Mouse (Mus musculus) hindbrain, embryonic 16.5 days (tissue): Measurements from ENCODE around the gene Prss8. TPM values are rescaled to one million over a fixed set of nuclear protein-coding genes. Genes with fewer than 3 reads are reported as not detected.
"Not testable (repeated sequence)": the region's sequence is repeated elsewhere in the genome, so short reads cannot be mapped to it uniquely, and the experiment has no call there.

Experiments
- ATAC-seq: fragments of 200-750 bp; cut with Nextera tagmentation; 2 replicates; pipeline ENCODE4 v1.8.0; 2017; ENCODE audit warnings: moderate TSS enrichment, moderate library complexity
- H3K27ac ChIP-seq: fragments of 300-500 bp; sonication (generic); 2 replicates; pipeline ENCODE4 v1.5.1; 2014; ENCODE audit warnings: low read depth, mild to moderate bottlenecking, control low read depth, low read length, moderate library complexity
- H3K27me3 ChIP-seq: fragments of 300-500 bp; sonication (generic); replicated peaks from 2 replicates; pipeline ENCODE4 v1.6.1; 2014; ENCODE audit warnings: low read length; ENCODE audit not compliant: control insufficient read depth, insufficient read depth
- H3K36me3 ChIP-seq: fragments of 300-500 bp; sonication (generic); 2 replicates; pipeline ENCODE4 v1.6.1; 2014; ENCODE audit warnings: mild to moderate bottlenecking, low read length, moderate library complexity, mixed read lengths; ENCODE audit not compliant: control insufficient read depth, insufficient read depth
- H3K4me1 ChIP-seq: fragments of 300-500 bp; sonication (generic); 2 replicates; pipeline ENCODE4 v1.6.1; 2014; ENCODE audit warnings: low read depth, low read length; ENCODE audit not compliant: control insufficient read depth, insufficient read depth
- H3K4me2 ChIP-seq: fragments of 300-500 bp; sonication (generic); 2 replicates; pipeline ENCODE4 v1.6.1; 2014; ENCODE audit warnings: mild to moderate bottlenecking, low read length, control low read depth, moderate library complexity
- H3K4me3 ChIP-seq: fragments of 300-500 bp; sonication (generic); 2 replicates; pipeline ENCODE4 v1.5.1; 2014; ENCODE audit warnings: mild to moderate bottlenecking, low read length, control low read depth, moderate library complexity
- H3K9ac ChIP-seq: fragments of 300-500 bp; sonication (generic); 2 replicates; pipeline ENCODE4 v1.6.1; 2014; ENCODE audit warnings: low read depth, mild to moderate bottlenecking, control low read depth, low read length, moderate library complexity
- H3K9me3 ChIP-seq: fragments of 300-500 bp; sonication (generic); 2 replicates; pipeline ENCODE4 v1.6.1; 2014; ENCODE audit warnings: mild to moderate bottlenecking, low read length, moderate library complexity; ENCODE audit not compliant: control insufficient read depth
- WGBS: fragments of 180-500 bp; shearing (Covaris S2); extraction: QIAGEN DNeasy Blood & Tissue Kit; methylation state at CpG from one replicate; pipeline ENCODE4 v1.1.7; 2014; 5-methylcytosine and 5-hydroxymethylcytosine counted together
- polyA plus RNA-seq: library from polyadenylated mRNA; unstranded; fragments of >200 nt; fragmentation: Nextera tagmentation; extraction: Ambion mirVana; gene quantifications from 2 replicates; pipeline ENCODE4 v1.2.1, GENCODE M21; 2015

The Prss8 gene
- polyA plus RNA-seq, 1 experiment from 2014 or later, result 0.50 TPM

DNA sequence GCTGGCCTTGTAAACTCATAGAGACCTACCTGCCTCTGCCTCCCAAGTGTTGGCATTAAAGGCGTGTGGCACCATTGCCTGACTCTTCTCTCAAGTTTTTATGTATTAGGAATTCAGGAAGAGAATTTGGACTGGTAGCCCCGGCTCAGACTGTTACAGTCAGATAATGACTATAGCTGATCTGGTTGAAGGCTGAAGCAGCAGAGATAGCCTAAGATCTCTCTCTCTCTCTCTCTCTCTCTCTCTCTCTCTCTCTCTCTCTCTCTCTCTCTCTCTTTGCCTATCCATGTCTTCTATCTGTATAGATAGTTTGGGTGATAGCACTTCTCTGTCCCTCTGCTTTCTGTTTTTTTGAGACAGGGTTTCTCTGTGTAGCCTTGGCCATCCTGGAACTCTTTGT is 28.1 kb downstream of the Prss8 start:
- Histone ChIP-seq H3K9ac (no peak overlapping the region), H3K4me3 (no peak overlapping the region), H3K27ac (no peak overlapping the region), H3K4me1 (peaks cover 9% of the 10 kb centered on the region), H3K9me3 (no peaks in the 10 kb centered on the region), H3K36me3 (no peaks in the 10 kb centered on the region), H3K4me2 (no peak overlapping the region), H3K27me3 (no peaks in the 10 kb centered on the region)
- ATAC-seq, result no peak
- WGBS, result 78% methylated on average over 2 of the region's 2 CpGs

DNA sequence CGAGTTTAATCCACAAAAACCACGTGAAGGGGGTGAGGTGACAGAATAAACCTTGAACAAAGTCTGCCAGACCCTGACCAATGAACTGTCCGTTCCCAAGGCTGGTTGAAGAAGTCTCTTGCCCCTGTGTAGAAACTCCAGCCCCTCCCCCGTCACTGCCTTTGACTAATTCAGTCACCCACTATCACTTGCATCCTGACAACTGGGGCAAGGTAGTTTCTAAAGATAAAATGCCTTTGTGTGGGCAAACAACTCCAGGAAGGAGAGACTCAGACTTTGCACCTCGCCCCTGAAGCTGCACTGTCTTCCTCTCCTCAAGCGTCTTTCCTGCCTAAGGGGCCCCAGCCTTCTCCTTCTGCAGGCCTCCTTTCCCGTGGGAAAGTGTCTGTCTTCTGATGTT is 29.9 kb downstream of the Prss8 start:
- Histone ChIP-seq H3K27ac (no peak overlapping the region), H3K27me3 (no peaks in the 10 kb centered on the region), H3K4me3 (no peak overlapping the region), H3K4me1 (peaks cover 6% of the 10 kb centered on the region), H3K4me2 (no peak overlapping the region), H3K9ac (no peak overlapping the region), H3K9me3 (no peaks in the 10 kb centered on the region), H3K36me3 (no peaks in the 10 kb centered on the region)
- ATAC-seq, result no peak
- WGBS, result 52% methylated on average over 7 of the region's 7 CpGs

DNA sequence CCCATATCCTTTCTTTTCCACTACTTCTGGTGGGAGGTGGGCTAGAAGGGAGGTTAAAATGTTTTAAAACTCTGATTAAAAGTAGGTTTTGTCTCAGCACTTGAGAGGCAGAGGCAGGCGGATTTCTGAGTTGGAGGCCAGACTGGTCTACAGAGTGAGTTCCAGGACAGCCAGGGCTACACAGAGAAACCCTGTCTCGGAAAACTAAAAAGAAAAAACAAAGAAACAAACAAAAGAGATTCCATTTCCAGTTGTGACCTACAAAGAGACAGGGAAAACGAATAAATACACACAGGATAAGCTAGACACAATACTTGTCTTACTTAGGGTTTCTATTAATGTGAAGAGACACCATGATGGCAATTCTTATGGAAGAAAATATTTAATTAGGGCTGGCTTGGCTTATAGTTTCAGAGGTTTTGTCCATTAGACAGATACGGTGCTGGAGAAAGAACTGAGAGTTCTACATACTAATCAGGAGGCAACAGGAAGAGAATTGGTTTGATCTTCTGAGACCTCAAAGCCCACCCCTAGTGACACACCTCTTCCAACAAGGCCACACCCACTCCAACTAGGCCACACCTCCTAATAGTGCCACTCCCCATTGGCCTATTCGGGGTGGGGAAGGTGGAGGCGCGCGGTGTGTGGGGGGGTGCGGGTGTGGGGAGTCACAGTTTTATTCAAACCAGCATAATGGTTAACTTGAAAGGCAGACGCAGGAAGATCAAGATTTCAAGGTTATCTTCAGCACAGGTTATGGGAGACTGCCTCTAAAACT is 31.5 kb downstream of the Prss8 start:
- Histone ChIP-seq H3K9ac (no peak overlapping the region), H3K36me3 (no peaks in the 10 kb centered on the region), H3K27ac (no peak overlapping the region), H3K27me3 (no peaks in the 10 kb centered on the region), H3K9me3 (no peaks in the 10 kb centered on the region), H3K4me1 (peaks cover 7% of the 10 kb centered on the region), H3K4me2 (no peak overlapping the region), H3K4me3 (no peak overlapping the region)
- 38% methylated on average over 10 of the region's 10 CpGs for WGBS
- no peak for ATAC-seq

DNA sequence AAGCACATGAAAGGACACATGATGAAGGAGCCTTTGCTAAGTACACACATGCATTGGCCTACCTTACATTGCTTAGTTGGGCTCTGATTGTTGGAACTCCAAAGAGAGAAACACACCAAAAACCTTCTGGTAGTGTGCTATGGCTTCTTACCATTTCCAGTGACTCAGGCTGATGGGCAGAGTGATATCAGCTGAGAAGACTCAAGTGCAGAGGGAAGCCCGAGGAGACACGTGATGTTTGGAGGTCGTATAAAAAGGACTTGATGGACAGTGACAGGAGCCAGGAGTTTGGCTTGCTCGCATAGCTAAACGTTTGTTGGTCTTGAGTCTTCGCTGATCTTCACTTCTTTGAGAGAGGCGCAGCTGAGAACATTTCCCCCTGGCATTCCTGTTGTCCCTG is 32.4 kb downstream of the Prss8 start:
- H3K27ac ChIP-seq, result no peak overlapping the region
- 90% methylated on average over 7 of the region's 7 CpGs for WGBS
- no peaks in the 10 kb centered on the region for H3K27me3 ChIP-seq
- H3K4me2 ChIP-seq, result no peak overlapping the region
- peaks cover 7% of the 10 kb centered on the region for H3K4me1 ChIP-seq
- ATAC-seq, result no peak
- H3K9ac ChIP-seq, result no peak overlapping the region
- H3K9me3 ChIP-seq, result no peaks in the 10 kb centered on the region
- no peak overlapping the region for H3K4me3 ChIP-seq
- no peaks in the 10 kb centered on the region for H3K36me3 ChIP-seq

DNA sequence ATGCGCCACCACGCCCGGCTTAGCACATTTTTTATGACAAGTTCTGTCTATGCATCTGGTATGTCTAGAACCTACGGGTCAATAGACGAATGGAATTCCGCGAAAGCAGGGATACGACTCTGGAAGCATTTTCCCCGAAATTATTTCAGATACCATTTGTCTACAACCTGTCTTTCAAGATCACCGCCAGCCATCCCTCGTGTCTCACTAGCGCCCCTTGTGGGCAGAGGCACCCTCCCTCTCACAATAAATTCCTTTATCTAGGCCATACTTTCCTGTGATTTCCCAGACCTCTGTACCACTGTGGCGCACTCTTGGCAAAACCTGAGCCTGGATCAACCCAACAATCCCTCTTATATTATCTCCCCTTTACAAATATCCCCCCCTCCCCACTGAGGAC is 33.5 kb downstream of the Prss8 start:
- Histone ChIP-seq H3K4me1 (peaks cover 7% of the 10 kb centered on the region), H3K27ac (no peak overlapping the region), H3K27me3 (no peaks in the 10 kb centered on the region), H3K9me3 (no peaks in the 10 kb centered on the region), H3K4me2 (no peak overlapping the region), H3K4me3 (no peak overlapping the region), H3K9ac (no peak overlapping the region), H3K36me3 (no peaks in the 10 kb centered on the region)
- ATAC-seq, result no peak
- WGBS, result 61% methylated on average over 13 of the region's 13 CpGs

DNA sequence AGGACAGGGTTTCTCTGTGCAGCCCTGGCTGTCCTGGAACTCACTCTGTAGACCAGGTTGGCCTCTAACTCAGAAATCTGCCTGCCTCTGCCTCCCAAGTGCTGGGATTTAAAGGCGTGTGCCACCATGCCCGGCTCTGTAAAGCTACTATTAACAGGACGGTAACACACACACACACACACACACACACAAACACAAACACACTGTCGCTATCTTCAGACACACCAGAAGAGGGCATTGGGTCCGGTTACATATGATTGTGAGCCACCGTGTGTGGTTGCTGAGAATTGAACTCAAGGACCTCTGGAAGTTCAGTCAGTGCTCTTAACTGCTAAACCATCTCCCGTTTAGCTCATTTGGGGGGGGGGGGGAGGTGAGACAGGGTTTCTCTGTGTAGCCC is 34.0 kb downstream of the Prss8 start:
- H3K4me2 ChIP-seq, result peak overlapping the region; percentile 88
- ATAC-seq, result peak; percentile 10
- not testable (repeated sequence) for H3K27ac ChIP-seq, H3K4me1 ChIP-seq, H3K36me3 ChIP-seq, H3K9ac ChIP-seq, H3K9me3 ChIP-seq, H3K27me3 ChIP-seq
- 72% methylated on average over 7 of the region's 7 CpGs for WGBS
- peak overlapping the region; percentile 79 for H3K4me3 ChIP-seq

DNA sequence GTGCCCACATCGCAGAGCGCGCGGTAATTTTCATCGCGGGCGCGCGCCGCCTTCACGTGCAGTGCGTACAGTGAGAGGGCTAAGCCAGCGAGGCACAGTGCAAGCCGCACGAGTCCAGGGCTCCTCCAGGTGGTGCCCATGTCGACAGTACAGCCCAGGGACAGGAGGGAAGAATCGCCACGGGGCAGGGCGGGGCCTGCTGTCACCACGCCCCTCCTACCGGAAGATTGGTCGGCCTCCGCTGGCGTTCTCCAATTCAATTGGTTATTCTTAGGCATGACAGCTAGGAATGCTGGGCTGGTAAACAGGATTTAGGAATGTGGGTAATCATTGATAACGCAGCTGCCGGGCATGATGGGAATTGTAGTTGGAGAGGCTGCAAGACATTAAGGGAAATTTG is 34.5 kb downstream of the Prss8 start, which contains the start of the genes Gm21974 and Vkorc1:
Gene Gm21974 (minus strand): TSS at position 13 of the 400 bp plus-strand sequence.
Gene Vkorc1 (minus strand): TSS at position 176 of the 400 bp plus-strand sequence.
- Histone ChIP-seq H3K9ac (peak within 1 kb of the TSS; percentile 75), H3K4me3 (peak within 1 kb of the TSS; percentile 79), H3K9me3 (no peaks in the 10 kb centered on the region), H3K36me3 (no peaks in the 10 kb centered on the region), H3K27ac (peak within 1 kb of the TSS; percentile 80), H3K27me3 (no peaks in the 10 kb centered on the region), H3K4me2 (peak within 1 kb of the TSS; percentile 88), H3K4me1 (peaks cover 7% of the 10 kb centered on the region)
- WGBS, result 0% methylated on average over 26 of the region's 26 CpGs
- ATAC-seq, result peak; percentile 98

DNA sequence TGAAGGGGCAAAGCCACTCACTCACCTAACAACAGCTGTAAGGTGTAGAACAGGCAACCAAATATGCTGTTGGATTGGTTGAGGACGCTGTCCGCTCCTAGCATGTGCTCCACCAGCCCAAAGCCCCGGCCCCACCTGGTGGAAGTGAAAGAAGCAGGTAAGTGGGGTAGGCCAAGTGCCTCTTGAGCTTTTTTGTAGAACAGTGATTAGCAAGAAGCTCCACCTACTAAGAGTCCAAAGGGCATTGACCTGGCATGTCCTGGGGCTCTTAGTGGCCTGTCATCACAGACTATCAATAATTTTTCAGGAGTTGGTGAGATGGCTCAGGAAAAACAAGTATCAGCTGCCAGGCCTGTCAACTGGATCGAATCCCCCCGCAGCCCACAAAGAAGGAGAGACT is 35.4 kb downstream of the Prss8 start:
- peaks cover 7% of the 10 kb centered on the region for H3K4me1 ChIP-seq
- peak overlapping the region; percentile 79 for H3K4me3 ChIP-seq
- H3K9me3 ChIP-seq, result no peaks in the 10 kb centered on the region
- peaks cover 4% of the 10 kb centered on the region; the same call in 1 of the 2 replicates for H3K36me3 ChIP-seq
- peak overlapping the region; percentile 75; the same call in 1 of the 2 replicates for H3K9ac ChIP-seq
- 85% methylated on average over 5 of the region's 5 CpGs for WGBS
- H3K27ac ChIP-seq, result no peak overlapping the region
- H3K4me2 ChIP-seq, result peak overlapping the region; percentile 88
- no peak for ATAC-seq
- no peaks in the 10 kb centered on the region for H3K27me3 ChIP-seq

DNA sequence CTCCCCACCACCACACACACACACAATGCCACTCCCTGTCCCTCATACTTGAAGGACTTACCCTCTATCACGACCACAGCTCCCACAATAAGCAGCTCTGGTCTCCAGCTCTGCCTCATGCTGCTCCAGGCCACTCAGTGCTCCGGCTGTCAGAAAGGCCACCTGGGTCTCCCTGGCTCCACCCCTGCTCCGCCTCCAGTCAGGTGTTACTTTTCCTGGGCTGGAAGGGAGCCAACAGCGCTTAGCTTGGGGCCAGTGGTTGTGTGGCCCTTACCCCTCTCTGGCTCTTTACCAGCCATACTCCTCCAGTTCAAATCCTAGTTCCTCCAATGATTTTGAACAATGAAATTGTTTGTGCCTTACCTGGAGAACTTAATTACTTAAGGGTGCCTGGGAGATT is 39.1 kb downstream of the Prss8 start, which contains the start of gene Prss53:
Gene Prss53 (minus strand): TSS at position 173 of the 400 bp plus-strand sequence.
- H3K27me3 ChIP-seq, result no peaks in the 10 kb centered on the region
- H3K36me3 ChIP-seq, result peaks cover 24% of the 10 kb centered on the region
- no peak within 1 kb of the TSS for H3K4me3 ChIP-seq
- no peak within 1 kb of the TSS for H3K9ac ChIP-seq
- no peak within 1 kb of the TSS for H3K27ac ChIP-seq
- WGBS, result 31% methylated on average over 4 of the region's 4 CpGs
- no peak for ATAC-seq
- H3K4me2 ChIP-seq, result no peak within 1 kb of the TSS
- no peaks in the 10 kb centered on the region for H3K9me3 ChIP-seq
- peaks cover 7% of the 10 kb centered on the region for H3K4me1 ChIP-seq
